Mouse (Mus musculus): ENCODE measurements around the gene Smarca4.

Gene Smarca4

DNA sequence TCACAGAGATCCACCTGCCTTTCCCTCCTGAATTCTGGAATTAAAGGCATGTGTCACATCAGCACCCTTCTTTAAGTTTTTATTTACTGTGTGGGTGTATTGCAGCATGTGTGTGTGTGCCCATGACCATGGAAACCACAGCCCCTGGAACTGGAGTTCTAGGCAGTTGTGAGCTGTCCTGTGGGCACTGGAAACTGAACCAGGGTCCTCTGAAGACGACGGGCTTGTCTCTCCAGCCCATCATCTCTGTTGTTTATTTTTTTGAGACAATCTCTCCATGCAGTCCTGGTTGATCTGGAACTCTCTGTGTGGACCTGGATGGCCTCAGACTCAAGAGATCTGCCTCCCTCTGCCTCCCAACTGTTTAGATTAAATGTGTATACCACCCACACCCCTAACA lies 101.0 kb downstream of the Smarca4 start:
- DNase-seq (ENCODE audit: extremely low spot score, low spot score), result no peak

DNA sequence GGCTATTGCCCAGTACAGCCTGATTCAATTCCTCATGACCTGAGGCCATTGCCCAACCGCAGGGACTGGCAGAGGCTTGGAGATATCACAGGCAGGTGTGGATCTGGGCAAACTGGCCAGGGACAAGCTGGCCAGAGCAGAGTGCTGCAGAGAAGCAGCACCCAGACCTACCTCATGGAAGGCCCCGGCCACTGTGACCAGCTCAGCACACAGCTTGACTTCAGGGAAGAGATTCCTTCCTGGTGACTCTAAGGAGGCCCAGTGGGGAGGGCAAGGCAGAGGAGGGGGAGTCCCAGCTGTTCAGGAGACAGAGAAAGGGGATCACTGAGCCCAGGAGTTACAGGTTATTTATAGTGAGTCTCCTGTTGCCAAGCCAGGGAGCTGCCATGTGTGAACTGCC lies 105.1 kb downstream of the Smarca4 start:
- no peak for DNase-seq (ENCODE audit: extremely low spot score, low spot score)

DNA sequence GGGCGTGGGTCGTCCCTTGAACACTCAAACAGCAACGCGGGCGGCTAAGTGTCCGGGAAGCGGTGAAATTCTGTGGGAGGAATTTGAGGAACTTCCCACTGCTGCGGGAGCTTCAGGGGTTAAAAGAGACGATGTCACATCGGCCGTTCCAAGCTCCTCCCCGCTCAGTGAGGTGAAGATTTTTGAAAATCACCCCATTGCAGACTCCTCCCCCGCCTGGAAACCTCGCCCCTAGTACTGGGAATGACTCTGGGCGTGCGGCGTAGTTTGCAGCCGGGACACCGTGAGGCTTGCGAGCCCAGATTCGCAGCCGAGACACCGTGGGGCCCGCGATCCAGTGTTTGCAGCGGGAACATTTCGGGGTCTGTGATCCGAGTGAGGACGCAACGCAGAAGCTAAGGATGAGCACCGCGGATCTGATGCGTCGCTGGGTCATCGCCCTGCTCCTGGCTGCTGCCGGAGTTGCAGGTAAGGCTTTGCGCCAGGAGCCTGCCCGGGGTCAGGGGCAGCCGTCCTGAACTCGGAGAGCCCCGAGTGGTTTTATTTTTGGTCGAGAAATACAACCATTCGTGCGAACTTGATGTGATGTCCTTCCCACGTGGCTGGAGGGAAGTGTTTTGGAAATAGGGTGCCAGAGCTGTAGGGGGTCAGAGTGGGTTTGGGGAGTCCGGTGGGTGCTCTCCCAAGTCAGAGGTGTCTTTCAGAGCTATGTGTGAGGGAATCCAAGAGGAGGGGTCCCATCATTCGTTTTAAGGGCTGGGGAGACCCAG lies 107.6 kb downstream of the Smarca4 start, which contains the start of gene Ldlr:
Gene Ldlr, plus strand, starts transcription at position 107 of the 770 bp plus-strand sequence.
- DNase-seq (ENCODE audit: extremely low spot score, low spot score), result peak; percentile 88

DNA sequence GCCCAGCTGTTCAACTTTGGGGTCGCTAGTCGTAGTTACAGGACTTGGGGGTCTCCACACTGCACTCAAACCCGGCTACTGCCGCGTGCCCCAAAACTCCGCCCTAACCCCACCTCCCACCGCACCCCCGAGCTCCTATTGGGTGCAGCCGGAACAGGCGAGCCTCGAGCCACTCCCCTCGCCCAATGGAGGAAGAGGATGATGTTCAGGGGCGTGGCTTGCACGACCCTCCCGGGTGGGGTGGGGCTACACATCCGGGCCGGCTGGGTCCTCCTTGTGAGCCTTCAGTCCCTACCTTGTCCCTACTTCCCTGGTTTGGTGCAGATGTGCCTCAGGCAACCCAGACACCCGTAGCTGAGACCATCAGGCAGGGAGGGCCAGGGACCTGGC lies 108.2 kb downstream of the Smarca4 start:
- peak; percentile 93 for DNase-seq (ENCODE audit: extremely low spot score, low spot score)

DNA sequence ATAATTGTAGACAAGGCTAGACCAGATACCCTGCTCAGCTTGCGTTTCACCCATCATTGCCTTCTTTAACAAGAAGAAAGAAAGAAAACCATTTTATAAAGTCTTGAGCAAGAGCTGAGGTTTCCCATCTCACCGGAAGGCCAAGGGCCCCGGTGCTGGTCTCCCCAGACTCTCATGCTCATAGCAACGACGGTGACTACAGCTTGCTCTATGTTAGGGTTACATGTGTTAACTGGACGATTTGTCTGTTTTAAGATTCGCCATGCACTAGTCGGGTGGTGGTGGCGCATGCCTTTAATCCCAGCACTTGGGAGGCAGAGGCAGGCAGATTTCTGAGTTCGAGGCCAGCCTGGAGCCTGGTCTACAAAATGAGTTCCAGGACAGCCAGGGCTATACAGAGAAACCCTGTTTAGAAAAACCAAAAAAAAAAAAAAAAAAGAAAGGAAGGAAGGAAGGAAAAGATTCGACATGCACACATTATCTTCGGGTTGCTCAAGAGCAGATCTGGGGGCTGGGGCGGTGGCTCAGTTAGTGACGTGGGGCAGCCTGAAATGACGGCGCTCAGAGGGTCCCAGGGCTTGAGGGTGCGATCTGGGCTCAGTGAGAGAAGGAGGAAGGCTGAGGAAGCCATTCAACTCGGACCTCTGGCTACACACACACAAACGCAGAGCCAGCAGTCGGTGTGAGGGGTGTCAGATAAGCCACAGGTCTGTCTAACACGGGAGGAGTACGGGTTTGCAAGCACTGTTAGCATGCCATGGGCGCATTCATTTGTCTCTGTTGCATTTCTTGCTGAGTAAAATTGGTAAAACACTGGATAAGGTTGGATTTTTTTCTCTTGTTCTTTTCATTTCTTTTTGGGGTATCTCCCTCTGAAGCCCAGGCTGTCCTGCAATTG lies 109.5 kb downstream of the Smarca4 start:
- no peak for DNase-seq (ENCODE audit: extremely low spot score, low spot score)

DNA sequence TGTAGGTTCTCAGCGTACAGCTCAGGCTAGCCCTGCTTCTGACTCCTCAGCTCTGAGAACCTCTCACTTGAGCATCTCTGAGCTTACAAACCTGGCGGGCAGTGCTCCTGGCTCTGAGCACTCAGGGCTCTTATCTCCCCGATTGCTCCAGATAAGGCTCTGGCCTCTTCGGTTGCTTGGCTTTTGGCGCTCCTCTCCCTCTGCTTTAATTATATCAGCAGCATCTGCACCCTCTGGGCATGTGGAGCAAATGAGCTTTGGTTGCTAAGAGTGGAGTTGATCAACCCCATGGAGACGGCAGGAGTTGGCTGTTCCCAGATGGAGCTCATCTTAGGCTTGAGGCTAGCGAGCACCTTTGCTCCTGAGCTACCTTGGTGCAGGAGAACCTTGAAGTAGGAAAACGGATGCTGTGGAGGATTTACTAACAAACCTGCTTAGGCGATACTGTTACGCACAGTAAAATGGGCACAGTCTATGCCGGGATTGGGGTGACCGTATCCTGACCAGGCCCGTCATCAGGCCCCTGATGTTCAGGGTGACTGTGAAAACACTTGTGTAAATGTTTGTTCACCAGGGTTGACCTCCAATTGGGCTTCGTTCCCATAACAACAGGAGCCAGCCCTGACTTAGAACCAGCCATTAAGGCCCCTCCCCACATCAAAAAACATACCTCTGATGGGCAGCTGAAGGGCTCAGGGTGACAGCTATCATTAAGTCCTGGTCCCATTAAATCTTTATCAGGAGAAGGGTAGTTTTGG lies 110.4 kb downstream of the Smarca4 start:
- DNase-seq (ENCODE audit: extremely low spot score, low spot score), result no peak

DNA sequence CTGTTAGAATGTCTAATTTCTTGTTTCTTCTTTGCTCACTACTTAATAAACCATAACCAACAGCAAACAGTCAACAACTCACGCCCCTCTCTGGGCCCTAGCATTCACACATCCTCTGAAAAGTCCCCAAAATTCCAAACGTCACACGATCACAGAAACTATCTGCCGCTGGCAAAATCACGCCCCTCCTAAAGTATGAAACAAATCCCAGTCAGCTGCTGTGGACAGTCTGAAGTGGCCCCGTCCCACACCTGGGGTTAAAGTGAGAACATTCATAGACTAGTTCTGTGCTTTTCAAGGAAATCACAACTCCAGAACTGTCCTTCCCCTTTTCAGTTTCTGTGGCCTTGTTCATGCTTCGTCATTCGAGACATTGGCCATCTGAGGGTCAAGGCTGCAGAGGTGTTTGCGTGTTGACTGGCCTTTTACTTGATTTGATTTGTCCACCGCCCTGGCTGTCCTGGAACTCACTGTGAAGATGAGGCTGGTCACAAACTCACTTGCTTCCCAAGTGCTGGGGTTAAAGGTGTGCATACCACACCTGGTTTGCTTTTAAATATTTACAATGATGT lies 112.4 kb downstream of the Smarca4 start:
- DNase-seq (ENCODE audit: extremely low spot score, low spot score), result no peak

DNA sequence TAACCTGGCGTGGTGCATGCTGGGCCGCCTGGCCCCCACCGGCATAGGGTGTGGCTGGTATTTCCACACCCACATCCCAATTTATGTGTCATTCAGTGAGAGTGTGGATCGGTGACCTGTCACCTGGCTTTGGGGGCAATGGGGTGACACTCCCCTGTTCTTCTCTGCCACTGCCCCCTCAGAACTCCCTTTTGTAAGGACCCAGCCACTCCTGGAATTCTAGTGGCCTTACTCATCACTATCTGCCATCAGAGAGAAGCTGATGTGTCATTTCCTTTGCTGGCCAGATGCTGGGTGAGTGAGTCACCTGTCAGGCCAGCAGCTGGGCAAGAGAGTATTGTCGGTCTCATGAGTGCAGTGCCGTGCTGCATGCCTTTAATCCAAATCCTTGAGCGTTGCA lies 113.3 kb downstream of the Smarca4 start:
- no peak for DNase-seq (ENCODE audit: extremely low spot score, low spot score)

DNA sequence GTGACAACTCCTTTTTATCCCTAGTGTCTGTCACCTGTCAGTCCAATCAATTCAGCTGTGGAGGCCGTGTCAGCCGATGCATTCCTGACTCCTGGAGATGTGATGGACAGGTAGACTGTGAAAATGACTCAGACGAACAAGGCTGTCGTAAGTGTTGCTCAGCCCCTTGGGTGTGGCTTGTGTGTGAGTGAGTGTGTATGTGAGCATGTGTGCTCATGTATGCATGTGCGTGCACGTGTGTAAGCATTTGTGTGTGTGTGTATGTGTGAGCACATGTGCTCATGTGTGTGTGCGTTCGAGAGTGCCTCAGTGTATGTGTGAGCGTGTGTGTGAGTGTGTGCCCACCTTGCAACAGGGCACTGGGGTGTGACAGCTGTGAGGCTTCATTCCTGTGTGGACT lies 116.3 kb downstream of the Smarca4 start:
- no peak for DNase-seq (ENCODE audit: extremely low spot score, low spot score)

DNA sequence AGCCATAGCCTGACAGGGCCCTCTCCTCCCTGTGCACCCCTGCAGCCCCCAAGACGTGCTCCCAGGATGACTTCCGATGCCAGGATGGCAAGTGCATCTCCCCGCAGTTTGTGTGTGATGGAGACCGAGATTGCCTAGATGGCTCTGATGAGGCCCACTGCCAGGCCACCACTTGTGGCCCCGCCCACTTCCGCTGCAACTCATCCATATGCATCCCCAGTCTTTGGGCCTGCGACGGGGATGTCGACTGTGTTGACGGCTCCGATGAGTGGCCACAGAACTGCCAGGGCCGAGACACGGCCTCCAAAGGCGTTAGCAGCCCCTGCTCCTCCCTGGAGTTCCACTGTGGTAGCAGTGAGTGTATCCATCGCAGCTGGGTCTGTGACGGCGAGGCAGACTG lies 117.5 kb downstream of the Smarca4 start:
- DNase-seq (ENCODE audit: extremely low spot score, low spot score), result no peak

DNA sequence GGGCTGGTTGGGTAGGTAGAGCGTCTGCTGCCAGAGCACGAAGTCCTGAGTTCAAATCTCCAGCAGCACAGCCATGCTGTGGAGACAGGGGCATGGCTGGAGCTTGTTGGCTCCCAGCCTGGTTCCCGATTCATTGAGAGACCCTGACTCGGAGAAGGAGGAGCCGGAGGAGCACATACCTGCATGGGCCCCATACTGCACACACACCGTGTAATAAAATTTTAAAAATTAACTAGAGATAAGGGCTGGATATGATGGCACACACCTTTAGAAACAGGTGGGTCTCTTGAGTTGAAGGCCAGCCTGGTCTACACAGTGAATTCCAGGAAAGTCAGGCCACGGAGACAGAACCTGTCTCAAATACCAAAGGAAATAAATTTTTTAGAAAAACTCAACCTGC lies 118.0 kb downstream of the Smarca4 start:
- DNase-seq (ENCODE audit: extremely low spot score, low spot score), result no peak

DNA sequence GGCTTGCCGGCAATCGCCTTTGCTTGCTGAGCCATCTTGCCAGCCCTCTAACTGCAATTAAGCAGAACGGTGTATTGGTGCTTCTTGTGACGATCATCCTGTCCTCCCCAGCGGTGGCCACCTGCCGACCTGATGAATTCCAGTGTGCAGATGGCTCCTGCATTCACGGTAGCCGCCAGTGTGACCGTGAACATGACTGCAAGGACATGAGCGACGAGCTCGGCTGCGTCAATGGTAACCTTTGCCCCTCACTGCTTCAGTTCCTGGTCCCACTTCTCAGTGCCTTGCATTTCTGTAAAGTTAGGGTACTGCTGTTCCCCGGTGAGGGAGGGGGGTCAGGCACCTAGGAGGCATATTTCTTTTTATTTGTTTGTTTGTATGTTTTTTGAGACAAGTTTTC lies 119.2 kb downstream of the Smarca4 start:
- no peak for DNase-seq (ENCODE audit: extremely low spot score, low spot score)

DNA sequence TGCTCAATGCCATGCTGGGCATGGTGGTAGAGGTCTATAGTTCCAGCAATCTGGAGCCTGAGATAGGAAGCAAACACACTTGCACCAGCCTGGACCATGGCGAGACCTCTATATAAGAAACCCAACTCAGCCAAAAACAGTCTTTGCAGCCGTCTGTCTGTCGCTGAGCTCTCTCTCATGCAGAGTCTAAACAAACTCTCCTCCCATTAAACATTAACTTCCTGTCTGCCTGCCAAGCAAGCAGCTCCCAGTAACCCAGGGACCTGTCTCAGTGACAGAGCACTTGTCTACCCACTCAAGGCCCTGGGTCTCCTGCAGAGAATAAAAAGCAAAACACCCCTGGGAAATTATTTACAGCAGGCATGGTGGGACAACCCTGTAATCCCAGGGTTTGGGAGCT lies 120.6 kb downstream of the Smarca4 start:
- DNase-seq (ENCODE audit: extremely low spot score, low spot score), result no peak

DNA sequence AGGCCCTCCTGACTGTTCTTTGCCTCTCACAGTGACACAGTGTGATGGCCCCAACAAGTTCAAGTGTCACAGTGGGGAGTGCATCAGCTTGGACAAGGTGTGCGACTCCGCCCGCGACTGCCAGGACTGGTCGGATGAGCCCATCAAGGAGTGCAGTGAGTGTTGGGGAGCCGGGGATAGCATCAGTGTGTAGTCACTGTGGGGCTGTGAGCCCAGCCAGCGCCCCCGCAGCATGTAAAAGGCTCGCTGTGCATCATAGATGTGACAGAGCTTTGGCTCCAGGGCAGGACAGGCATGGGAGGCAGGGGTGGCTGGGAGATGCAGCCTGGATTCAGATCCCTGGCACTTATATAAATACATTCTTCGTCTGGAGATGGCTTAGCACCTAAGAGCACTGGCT lies 121.2 kb downstream of the Smarca4 start:
- no peak for DNase-seq (ENCODE audit: extremely low spot score, low spot score)

DNA sequence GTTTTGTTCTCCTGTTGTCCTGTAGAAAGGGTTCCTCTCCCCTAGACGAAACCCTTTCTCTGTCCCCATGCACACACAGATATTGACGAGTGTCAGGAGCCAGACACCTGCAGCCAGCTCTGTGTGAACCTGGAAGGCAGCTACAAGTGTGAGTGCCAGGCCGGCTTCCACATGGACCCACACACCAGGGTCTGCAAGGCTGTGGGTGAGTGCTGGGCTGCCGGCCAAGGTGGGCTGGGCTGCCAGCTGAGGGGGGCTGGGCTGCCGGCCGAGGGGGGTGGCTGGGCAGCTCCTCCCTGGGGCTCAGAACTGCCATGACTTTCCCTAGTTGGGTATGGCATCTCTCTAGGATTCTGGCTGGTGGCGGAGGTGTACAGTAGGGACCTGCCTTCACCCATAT lies 122.8 kb downstream of the Smarca4 start:
- DNase-seq (ENCODE audit: extremely low spot score, low spot score), result no peak

DNA sequence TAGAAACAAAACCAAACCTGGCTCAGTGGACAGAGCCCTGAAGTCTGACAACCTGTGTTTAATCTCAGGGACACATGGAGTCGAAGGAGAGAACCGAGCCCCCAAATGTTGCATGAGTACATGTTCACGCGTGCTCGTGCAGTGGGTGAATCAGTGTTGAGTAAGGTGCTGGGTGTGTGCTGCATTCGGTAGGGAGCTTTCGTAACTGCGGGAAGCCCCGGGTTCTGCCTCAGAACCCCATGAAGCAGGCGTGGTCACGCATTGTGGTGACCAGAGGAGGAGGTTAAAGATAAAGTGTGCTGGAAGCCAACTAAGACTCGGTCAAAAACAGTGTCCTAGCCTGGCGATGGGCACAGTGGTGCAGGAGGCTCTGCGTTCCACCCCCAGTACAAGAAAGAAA lies 124.5 kb downstream of the Smarca4 start:
- no peak for DNase-seq (ENCODE audit: extremely low spot score, low spot score)

DNA sequence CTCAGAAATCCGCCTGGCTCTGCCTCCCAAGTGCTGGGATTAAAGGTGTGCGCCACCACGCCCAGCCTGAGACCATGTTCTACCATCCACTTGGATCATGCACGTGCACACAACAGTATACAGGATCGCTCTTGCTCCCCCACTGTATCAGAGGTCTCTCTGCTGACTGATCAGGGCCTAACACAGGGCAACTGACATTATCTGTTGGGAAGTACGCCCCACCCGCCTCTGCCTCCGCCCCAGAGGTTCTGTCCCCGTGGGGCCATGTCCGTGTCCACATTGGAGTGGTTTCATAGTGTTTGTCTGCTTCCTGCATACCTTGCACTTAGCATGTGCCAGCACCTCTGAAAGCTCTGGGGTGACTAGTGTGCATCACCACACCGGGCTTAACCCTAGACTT lies 125.5 kb downstream of the Smarca4 start:
- no peak for DNase-seq (ENCODE audit: extremely low spot score, low spot score)

DNA sequence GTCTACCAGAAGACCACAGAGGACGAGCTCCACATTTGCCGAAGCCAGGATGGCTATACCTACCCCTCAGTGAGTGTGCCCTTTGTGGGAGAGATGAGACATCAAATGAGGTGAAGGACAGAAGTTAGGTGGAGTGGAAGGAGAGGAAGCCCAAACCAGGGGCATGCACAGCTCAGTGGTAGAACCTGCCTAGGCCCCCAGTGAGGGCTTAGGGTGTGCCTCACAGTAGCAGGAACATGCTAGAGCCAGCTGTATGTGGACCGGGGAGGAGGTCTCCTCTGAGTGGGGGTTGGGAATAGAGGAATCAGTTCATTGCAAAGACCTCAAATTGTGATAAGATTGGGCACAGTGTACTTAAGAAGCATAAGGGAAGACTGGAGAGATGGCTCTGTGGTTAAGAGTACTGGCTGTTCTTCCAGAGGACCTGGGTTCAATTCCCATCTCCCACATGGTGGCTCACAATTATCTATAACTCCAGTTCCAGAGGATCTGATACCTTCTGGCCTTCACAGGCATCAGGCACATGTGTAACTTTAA lies 131.3 kb downstream of the Smarca4 start:
- DNase-seq (ENCODE audit: extremely low spot score, low spot score), result no peak

DNA sequence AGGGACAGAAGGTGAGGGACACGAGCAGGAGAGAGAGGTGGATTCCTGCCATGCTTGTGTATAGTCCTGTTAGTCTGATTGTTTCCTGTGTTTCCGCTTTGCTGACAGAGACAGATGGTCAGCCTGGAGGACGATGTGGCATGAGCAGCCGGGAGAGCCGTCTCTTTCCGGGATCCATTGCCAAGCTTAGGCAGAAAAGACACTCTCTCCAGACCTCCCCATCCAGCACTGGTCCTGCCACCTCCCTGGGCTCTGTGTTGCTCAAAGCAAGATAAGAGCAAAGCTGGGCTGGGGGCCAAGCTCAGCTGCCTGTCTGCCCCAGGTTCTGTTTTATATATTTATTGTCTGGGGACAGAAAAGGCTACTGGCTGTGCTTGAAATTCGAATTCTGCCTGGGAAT lies 132.1 kb downstream of the Smarca4 start:
- no peak for DNase-seq (ENCODE audit: extremely low spot score, low spot score)

DNA sequence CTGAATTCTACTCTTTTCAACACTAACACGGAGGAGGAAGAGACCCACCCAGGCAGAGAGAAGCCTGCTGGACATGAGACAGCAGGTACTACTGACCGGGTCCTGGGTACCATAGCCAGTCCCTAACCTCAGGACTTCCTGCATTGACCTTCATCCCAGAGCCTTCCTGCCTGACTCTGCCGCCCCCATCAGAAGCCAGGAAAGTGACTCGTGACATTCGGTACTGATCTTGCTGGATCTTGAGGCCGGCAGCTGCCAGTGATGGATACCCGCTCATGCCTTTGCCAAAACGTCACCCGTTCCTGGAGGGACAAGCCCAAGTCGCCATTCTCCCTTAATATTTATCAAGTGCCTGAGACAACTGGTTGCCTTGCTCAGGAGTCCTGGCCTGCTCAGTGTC lies 132.5 kb downstream of the Smarca4 start:
- no peak for DNase-seq (ENCODE audit: extremely low spot score, low spot score)

DNA sequence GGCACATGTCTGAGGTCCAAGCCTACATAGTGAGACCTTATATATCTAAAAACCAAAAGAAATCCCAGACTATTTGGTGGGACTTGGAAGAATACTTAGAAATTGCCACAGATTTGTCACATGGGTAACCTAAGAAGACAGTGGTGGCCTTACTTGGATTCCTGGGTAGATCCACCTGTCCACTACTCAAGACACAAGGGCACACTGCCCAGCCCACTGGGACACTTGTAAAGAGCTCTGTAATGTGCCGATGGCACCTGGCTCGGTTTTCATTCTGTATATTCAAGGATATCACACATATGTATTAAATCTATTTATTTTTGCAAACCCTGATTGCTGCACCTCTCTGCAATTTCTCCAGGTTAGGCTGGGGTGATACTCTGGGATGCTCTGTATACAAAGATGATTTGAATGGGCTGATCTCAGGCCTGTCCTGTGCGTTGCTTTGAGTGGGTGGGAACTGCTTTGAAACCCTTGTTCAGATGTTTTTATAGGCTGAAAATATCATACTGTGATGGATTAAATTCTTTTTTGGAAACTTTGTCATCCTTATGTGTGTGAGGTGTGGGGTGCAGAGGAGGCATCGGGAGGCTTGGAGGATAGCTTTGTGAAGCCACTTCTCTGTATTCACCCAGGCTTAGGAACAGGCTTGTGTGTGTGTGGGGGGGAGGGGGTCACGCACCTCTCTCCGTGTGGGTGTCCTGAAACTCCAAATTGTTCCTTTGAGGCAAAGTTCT lies 133.6 kb downstream of the Smarca4 start:
- DNase-seq (ENCODE audit: extremely low spot score, low spot score), result no peak

Measured in neural tube, embryonic 10.5 days (tissue).